Mouse (Mus musculus) olfactory bulb, adult 2 months (tissue): ENCODE measurements at regions not wholly inside any gene's neighbourhood (a gene's known extent, or its start where the extent isn't known, plus 50 kb on each side); places are given as distances from the start of the nearest gene placed in this dataset.

ENCODE experiments used
- CTCF ChIP-seq: fragments of 200-500 bp; IDR thresholded peaks from 2 replicates; pipeline ENCODE4 v1.5.1; 2012; ENCODE audit warnings: low read depth, mild to moderate bottlenecking, low read length, moderate library complexity; ENCODE audit not compliant: insufficient read depth
- POLR2A ChIP-seq: fragments of 200-500 bp; IDR thresholded peaks from 2 replicates; pipeline ENCODE4 v1.6.1; 2012; ENCODE audit warnings: mild to moderate bottlenecking, low read depth, low read length, moderate library complexity; ENCODE audit not compliant: insufficient read depth

- TF ChIP-seq CTCF (no peak), POLR2A (no peak)
Measured at GRCm38 (mm10) chr14:48022271-48022670, 98.4 kb upstream of the Peli2 start.
